Mouse (Mus musculus) T-helper 17 cell (primary cell): ENCODE results near the gene Gna14.

ENCODE experiments used
- in situ Hi-C, 2 experiments: fragments of 300-600 bp; cut with MboI, MseI; formaldehyde crosslinking; loops; 1 replicate in 1 of 2; 2 replicates in 1 of 2; pipeline ENCODE4 v1.15.1; 2025; ENCODE audit warnings: high pct_unique_total_duplicates in 2 of 2

Gna14 gene

DNA sequence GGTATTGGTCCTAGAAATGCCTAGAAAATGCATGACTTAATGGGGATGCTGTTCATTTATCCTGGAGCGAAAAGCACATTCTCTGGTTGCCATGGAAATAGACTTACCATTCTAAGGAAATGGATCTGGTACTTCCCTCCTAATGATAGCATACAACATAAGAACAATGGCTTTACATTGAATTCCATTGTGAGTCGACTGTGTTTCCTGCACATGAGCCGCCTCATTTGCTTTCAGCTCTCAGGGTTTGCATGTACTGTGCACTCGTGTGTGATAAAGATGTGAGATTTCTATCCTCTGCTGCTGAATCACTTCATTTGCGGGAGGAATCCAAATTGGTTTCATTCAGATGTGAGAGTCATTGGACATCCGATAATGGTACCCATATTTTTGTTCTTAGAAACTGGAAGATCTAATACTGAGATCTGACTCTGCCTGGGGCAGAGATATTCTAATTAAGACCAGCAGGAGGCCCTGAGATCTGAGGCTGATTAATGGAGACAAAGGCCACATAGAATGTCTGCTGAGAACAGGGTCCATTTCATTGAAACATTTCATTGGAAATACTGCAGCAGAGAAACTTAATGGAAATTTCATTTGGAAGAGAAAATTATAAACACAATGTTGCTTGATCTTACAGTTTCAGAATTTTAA is 71.3 kb downstream of the Gna14 start:
- in situ Hi-C loops = no loop called here

DNA sequence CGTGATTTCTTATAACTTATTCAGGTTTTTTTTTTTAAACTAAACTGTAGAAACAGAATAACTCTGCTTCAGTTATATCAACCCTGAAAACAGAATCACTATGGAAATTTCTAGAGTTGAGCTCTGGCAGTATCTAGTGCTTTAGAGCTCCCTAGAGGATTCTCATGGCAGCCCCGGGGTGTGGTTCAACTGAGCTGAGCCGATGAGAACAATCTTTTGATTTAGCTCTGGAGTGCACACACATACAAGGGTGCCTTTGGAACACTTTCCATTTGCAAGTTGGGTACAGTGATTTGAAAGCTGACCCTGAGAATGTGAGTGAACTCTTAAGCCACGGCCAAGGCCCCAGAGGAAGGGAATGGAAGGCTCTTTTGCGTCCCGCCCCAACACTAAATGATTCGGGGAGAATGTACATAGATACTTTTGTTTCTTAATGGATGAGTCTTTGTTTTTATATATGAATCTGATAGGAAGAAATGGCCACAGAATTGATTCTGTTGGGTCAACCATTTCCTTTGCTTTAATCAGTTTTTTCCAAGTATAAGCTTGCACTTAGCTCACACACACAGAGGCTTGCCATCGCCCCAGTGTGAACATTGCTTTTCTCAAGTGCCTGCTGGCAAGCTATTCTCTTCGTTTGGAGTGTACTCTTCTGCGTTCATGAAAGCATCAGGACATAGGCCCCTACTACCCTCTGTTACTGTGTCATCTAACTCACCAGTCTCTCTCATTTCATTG is 75.0 kb downstream of the Gna14 start:
- in situ Hi-C loops = no loop called here

DNA sequence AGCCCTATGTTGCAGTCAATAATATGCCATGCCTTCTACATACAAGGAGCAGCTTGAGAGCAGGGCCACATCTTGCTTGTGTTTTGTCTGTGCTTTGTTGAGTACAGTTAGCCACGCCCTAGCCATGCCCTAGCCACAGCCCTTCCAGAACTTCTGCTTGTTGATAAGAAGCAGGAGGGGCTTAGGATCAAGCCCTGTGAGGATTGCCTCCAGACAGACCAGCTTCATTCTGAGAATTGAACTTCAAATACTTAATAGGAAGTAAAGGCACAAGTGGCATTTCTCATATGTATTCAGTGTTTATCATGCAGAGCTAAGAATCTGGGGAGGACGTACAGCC is 75.5 kb downstream of the Gna14 start:
- in situ Hi-C loops = no loop called here

DNA sequence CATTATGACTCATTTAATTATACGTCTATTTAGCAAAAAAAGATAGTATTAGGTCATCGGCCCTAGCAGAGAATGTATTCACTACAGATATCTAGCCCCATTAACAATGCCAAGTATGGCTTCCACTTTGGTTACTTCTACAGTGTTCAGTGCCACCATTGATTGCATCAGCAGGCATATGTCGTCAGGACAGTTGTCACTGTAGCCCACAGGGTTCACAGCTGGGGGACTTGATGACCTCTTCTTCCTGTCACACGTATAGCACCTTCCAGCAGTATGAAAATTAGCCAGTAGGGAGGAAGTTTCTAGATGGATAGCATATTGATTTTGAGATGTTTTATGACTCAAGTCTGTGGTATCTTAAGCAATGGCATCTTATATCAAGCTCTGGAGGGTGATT is 78.6 kb downstream of the Gna14 start:
- in situ Hi-C loops = no loop called here

DNA sequence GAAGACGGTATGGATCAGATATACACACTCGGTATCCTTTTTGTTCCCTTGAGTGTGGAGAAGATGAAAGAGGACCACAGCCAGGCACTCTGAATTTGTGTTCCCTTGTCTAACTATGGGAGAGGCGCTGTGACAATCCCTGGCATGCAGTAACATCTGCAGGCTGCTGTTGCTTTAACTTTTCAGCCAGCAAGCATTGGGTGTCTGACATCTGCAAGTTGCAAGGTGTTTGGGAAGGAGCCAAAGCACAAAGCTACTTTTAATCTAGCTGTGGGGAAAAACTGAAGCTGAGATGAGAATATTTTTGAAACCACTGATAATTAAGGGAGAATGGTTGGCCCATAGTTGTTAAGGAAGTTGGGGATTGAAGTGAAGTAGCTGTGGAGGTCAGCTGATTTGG is 83.0 kb downstream of the Gna14 start:
- in situ Hi-C loops = no loop called here

DNA sequence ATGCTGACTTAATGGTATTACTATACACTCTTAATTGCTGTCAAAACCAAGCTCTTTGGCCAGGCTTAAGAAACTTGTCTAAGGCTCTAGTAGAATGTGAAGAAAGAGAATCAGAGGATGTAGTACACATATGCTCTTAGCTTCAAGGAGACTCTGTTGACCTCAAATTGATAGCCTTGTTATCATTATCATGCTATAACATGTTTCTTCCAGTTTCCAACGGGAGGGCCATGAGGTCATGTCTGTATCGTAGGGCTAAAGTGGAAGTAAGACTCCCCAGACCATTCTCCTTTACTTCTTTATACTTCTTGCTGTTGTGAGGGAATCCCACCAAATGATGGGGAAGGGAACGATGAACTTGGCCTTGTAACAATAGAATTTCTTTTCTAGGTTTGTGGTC is 85.0 kb downstream of the Gna14 start:
- in situ Hi-C loops = no loop called here

DNA sequence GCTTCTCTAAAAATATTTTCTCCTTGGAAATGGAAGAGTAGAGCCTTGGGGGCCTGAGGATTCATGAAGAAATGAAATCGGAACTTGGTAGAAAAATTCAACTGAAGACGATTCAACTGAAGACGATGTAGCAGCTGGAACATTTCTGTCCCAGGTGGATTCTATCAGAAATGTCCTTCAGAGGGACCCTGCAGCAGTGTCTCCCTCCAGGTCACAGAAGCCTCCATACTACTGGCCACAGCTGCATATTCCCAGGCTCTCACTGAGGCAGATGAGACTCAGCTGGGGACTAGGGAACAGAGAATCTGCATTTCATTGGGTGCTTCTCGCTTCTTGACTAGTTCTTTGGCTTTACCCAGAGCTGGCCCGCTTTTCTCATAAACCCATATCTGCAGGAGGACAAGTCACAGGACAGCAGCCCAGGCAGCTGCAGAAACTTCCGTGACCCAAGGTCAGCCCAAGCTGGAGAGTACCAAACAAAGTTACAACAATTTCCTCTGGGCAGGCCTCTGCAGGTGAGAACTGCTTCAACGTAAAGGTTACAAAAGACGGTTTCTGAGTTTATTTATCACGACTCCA is 90.8 kb downstream of the Gna14 start:
- in situ Hi-C loops = no loop called here

DNA sequence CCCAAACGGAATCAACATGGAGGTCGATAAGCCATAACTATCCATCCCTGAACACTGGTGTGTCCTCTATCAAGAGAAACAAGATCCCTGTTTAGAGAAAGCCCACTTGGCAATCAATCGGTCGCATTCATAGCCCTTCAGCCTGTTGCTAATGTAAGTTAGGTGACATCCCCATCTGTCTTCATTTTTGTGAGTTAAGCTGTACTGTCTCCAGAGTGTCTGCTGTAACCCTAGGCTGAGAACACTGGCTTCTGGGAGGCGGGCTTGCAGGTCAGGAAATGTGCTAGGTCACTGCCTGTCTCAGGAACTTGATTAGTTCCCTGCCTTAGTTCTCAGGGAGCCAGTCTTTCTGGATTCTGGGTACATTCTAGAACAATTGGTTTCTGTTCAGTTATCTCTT is 91.5 kb downstream of the Gna14 start:
- in situ Hi-C loops = no loop called here

DNA sequence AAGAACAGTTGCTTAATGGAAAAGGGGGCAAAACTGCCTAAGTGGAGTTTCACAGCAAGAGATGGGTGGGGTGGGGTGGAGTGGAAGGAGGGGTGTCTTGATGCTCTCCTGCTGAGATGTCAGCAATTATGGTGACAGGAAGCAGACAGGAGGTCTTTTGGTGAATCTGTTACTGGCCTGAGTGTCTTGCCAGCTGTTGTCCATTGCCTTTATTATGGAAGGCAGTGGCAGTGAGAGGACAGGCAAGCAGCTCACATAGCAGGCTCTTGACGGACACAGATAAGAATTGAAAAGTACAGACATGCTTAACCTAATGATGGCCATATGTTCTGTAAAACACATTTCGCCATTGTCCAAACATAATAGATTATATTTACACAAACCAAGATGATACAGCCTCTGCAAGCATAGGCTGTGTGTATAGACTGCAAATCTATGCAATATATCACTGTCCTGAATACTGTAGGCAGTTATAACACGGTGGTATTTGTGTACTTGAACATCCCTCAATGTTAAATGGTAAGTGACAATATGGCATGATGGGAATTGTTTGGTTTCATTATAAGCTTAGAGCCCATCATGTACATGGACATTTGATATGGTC is 92.8 kb downstream of the Gna14 start:
- in situ Hi-C loops = no loop called here

DNA sequence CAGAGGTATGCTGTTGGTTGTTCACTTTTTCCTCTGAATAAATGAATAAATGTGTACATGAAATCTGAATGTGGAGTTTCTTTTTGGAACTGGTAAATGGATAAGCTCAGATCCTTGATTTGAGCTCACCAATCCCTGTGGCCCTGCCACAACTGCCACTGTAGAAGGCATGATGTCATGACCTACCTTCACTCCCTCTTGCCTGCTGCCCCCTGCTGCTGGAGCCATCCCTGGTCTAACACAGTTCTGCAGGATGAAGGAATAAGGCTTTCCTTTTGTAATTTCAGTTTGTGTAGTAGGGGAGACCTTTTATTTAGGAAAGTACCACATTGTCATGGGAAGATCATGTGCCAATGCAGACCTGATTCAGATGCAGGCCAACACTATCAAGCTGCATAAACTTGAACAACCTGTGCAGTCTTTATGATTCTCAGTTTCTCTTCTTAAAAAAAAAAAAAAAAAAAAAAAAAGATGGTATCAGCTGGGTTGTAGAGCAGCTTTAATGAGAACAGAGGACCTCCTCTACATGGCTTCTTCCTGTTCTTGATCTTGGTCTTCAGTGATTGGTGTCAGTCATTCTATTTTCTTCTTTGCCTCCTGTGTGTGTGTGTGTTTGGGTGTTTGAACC is 93.8 kb downstream of the Gna14 start:
- in situ Hi-C loops = no loop called here

DNA sequence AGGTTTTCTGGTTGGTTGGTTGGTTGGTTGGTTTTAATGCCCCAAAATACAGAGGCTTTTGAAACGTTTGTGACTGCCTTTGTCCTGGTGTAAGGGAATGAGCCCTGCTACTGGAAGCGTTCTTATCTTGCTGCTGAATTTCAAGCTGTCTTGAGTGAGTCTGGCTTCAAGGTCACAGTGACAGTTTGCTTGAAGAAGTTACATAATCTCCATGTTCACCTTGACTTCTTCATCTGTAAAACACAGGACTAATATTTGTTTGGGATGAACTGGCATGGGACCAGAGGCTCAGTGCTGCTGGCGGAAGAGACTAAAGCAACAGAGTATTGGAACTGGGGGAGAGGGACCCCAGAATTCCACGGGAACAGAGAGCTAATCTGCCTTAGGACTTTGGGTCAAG is 94.4 kb downstream of the Gna14 start:
- in situ Hi-C loops = loop anchor here in 1 of 2 experiments (10.0 kb wide), 1 partner anchor 465 kb away; no protein-coding TSS in a partner anchor

DNA sequence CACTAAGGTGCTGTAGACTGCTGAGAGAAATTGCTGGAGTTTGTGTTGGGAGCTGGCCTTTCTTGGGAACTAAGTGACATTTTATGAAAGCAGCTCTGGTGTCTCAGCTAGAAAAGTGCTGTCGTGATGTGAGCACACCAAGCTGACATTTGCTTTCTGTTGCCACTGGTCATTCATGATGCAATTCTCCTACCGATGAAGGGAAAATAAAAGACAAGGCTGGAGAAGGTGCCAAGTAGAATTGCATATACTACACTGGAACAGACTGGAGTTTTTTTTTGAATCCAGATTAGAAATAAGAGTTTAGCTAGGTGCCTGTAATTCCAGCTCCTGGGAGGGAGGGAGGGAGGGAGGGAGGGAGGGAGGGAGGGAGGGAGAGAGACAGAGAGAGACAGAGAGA is 98.7 kb downstream of the Gna14 start:
- in situ Hi-C loops = loop anchor here in 1 of 2 experiments (10.0 kb wide), 1 partner anchor 470 kb away; no protein-coding TSS in a partner anchor

DNA sequence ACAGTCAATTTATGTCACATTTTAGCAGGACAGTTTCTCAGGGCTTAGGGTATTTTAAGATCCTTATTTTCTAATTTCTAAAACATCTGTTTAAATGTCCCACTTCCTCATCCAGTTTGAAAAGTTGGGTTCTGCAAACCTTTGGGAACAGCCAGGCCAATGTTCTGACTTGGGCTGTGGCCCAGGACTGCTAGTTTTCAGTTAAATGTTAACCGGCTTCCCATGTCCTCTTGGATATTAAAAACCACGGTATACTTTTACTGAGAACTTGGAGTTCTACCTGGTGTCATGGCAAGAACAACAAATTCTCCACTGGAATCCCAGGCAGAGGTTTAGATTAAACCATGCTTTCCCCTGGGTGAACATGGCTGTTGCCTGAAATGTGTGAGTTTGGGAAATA is 102.9 kb downstream of the Gna14 start:
- in situ Hi-C loops = loop anchor here in 1 of 2 experiments (10.0 kb wide), 1 partner anchor 474 kb away; no protein-coding TSS in a partner anchor

DNA sequence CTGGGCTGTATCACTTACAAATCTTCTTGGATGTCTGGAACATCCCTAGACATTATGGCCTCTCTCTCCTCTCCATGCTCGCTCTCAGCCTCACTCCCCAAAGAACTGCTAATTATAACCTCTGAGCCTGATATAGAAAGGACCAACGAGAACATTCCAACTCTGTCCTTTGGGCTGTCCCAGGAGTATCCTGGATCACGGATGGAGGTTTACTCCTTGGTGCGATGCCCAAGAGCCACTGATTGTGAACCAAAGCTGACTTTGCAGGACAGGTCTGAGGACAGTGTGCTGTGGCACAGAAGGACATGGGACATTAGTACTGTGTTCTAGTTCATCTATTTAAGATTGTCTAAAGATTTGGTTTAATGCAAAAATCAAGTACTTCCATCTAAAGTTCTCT is 108.1 kb downstream of the Gna14 start:
- in situ Hi-C loops = no loop called here

DNA sequence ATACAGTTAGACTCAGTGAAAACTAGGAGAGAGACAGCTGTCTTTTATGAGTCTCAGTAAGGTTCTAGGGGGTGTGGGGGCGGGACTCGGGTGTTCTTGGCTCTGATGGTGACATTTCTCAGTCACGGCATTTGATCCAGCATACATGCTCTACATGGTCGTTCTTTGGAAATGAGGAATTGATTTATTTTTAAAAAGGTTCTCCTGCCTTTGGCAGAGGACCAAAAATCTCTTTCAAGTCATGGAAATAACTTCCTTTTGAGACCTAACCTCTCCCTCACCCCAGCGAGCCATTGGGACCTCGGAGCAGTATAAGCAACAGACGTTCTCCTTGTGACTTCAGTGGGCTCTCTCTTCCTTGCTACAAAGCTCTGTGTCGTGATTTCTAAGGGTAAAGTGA is 121.4 kb downstream of the Gna14 start:
- in situ Hi-C loops = loop anchor here (10.0 kb wide), 1 partner anchor 202 kb away; no protein-coding TSS in a partner anchor

DNA sequence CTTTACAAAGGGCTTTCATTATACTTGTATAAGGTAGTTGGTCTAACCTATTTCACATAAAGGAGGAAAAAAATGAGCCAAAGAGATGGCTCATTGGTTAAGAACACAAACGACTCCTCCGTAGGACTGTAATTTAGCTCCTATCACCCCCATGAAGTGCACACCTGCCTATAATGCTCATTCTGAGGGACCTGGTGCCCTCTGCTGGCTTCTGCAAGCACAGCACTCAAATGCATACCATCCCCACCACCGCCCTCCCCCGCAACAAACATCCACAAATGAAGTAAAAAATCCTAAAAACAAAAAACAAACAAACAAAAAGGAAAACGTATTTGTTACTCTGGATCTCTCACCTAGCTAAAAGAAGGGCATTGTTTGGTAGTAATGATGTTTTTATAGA is 122.4 kb downstream of the Gna14 start:
- in situ Hi-C loops = loop anchor here (10.0 kb wide), 1 partner anchor 203 kb away; no protein-coding TSS in a partner anchor

DNA sequence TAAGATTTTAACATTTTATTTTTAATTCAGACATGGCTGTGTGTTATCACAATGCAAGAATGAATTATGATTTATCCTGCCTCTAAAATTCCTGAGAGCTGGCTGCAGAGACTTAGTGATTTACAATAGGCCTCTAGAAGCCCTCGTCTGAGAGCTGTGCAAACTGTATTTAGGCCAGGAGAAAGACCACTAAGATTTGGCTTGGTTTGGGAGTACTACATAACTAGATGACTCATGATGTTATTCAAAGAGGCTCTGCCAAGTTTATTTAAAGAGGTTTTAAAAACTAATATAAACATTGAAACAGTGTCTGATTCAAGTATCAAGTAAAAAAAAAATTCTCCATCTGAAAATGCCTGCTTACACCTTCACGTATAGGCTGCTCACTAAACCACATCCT is 123.0 kb downstream of the Gna14 start:
- in situ Hi-C loops = loop anchor here (10.0 kb wide), 1 partner anchor 204 kb away; no protein-coding TSS in a partner anchor

DNA sequence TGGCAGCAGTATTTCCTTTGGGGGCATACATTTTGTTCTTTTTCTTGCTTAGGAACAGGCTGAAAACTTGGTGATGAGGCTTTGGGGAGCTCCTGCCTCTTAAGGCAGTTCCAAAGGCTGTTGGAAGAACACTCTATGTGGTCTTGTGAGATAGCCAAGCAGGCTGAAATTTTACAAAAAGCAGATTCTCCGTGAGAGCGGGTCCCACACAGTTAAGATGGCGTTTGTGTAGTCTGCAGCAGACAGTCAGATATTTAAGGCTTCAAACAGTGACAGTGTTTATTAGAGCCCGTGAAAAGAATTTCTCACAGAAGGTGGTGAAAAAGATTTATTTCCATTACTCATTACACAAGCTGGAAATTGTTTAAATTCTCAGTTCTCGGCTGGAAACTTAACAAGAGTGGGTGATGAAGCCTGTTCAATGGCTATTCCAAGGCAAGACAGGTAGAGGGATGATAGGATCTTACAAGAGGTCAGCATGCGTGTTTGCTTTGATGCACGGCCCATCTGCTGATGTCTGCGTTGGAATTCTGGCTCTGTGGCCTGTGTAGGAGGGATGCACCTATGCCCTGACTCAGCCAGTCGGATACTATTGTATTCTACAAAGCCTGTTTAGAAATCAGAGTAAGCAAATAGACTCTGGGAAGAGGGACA is 123.8 kb downstream of the Gna14 start:
- in situ Hi-C loops = loop anchor here (10.0 kb wide), 1 partner anchor 205 kb away; no protein-coding TSS in a partner anchor

DNA sequence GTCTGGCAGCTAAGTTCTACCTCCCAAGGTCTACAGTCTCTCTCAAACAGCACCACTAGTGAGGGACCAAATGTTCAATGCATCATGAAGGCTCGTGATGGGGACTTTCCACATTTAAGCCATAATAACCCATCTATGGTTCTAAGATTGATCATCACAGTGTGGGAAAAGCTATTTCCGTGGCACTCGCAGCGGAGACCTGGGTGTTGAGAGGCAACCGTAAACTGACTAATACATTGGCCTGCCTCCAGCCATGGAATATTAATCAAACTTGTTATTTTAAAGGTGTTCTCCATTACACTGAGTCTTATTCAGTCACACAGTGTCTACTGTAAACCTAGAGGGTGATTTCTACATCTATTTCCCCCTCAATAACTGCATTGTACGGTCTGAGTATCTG is 127.1 kb downstream of the Gna14 start:
- in situ Hi-C loops = no loop called here

DNA sequence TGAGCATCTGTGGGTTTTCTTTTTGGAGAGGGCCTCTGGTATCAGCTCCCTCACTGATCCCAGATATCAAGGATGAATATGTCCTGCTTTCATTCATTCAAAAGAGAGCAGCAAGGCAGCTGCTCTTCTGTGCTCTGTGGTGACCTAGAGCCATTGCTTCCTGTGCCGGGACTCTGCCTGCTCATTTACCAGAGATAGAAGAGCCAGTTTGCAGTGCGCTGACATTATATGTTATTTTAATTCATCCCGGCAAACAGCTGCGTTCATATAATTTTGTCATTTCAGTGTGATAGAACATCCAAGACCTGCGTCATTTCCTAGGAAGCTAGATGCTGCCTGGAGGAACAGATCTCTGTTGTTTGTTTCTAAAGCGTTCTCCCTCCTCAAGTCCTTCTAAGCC is 141.2 kb downstream of the Gna14 start:
- in situ Hi-C loops = loop anchor here in 1 of 2 experiments (25.0 kb wide), 1 partner anchor 514 kb away; no protein-coding TSS in a partner anchor

DNA sequence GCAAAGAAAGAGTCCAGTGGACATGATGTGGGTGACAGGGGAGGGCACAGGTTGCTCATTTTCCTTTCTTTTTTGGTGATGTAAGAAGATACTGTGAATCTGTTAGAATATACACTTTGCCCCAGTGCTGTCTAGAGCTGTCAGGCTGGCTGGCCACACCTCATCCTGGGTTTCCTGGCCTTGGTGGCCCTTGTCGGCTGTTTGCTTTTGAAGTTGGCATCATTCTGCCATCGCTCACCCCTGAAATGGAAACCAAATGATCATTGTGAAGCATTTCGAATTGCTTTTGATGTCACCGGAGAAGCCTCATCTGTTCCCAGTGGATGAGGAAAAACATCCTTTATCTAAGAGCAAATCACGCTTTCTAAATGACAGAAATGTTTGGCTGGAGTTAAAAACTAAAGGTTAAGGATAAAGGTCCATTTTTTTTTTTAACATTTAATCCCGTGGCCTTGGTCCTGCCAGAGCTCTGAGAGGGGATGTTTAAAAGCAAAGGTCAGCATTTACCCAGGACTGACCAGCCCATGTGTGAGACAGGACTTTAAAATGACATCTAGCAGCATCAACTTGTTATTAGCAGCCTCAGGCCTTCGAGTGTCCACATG is 144.2 kb downstream of the Gna14 start:
- in situ Hi-C loops = loop anchor here (10.0 to 25.0 kb wide), 2 partner anchors 517 to 835 kb away; no protein-coding TSS in a partner anchor
